Mouse (Mus musculus) adipose tissue, adult 10 weeks (tissue): ENCODE measurements around the gene Kcnh7. TPM values are rescaled to one million over a fixed set of nuclear protein-coding genes. Genes with fewer than 3 reads are reported as not detected.

Experiments
- polyA plus RNA-seq: library from polyadenylated mRNA; stranded (reverse); fragments of 350-450 nt; fragmentation: Illumina TruSeq; extraction: RNeasy Lipid Tissue Mini Kit (QIAGEN cat#74804); gene quantifications from one replicate; pipeline ENCODE4 v1.2.3, GENCODE M21; 2014; ENCODE audit warnings: low read depth, low replicate concordance

Kcnh7 gene
- not detected for polyA plus RNA-seq

GRCm38 (mm10) chr2:63183563-63184545 lies at the start of gene Kcnh7:
TSS of gene Kcnh7 (minus strand) at chr2:63184287.

GRCm38 (mm10) chr2:62664135-62664670 lies 519.9 kb downstream of the Kcnh7 start, which contains the start of gene Gca:
TSS of gene Gca (plus strand) at chr2:62664285.

DNA sequence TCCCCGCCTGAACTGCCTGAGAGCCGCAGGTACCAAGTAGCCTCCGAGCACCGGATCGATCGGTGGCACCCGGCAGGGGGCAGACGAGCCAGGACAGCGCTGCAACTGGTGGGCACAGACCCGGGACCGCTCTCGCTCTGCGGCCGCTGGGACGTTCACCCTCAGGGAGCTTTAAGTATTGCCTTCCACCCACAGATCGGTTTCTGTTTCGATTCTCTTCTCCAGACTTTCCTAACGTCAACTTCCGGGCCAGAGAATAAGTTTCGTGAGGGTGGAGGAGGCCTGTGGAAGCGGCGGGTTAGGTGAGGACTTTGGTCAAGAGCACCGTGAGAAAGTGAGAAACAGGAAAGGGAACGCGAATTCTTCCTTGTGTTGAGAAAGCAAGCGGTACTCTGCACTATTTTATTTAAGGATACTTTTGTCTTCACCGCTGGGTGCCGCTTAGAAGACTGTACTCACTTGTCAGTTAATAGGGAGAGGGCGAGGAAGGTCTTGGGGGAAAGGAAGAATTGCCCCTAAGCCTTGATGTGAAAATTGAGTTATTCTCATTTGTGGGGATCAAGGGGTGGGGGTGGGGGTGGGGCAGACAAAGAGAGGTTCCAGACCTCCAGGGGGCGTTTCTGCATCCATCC lies 538.0 kb downstream of the Kcnh7 start, which contains the start of gene Ifih1:
Gene Ifih1, minus strand, starts transcription at position 242 of the 632 bp plus-strand sequence.

